Mouse (Mus musculus) CH12.LX (cell line): ENCODE measurements at regions not wholly inside any gene's neighbourhood (a gene's known extent, or its start where the extent isn't known, plus 50 kb on each side); places are given as distances from the start of the nearest gene placed in this dataset.

ENCODE experiments used
- DNase-seq: peaks from one replicate; pipeline ENCODE4 v3.0.0-alpha.2; 2013; ENCODE audit errors: extremely low read depth
- H3K27ac ChIP-seq: 2 replicates; pipeline ENCODE4 v1.5.1; 2012; ENCODE audit warnings: low read depth, mild to moderate bottlenecking, control low read depth, moderate library complexity; ENCODE audit not compliant: insufficient read depth
- H3K27me3 ChIP-seq: replicated peaks from 2 replicates; pipeline ENCODE3; 2012; ENCODE audit warnings: inconsistent platforms
- H3K36me3 ChIP-seq, 2 experiments: replicated peaks in 1 of 2; 2 replicates each; pipeline versions ENCODE3 to v1.6.1; 2012; ENCODE audit warnings: inconsistent platforms in 1 of 2, low read length in 1 of 2, mild to moderate bottlenecking in 1 of 2, mixed read lengths in 1 of 2, moderate library complexity in 1 of 2; ENCODE audit not compliant: control insufficient read depth in 1 of 2, insufficient read depth in 1 of 2
- H3K4me1 ChIP-seq, 2 experiments: 2 replicates each; pipeline ENCODE4 v1.6.1; 2012; ENCODE audit warnings: inconsistent platforms in 1 of 2, moderate library complexity in 1 of 2; ENCODE audit not compliant: insufficient read depth in 2 of 2, control insufficient read depth in 1 of 2
- H3K4me2 ChIP-seq: 2 replicates; pipeline ENCODE4 v1.6.1; 2012; ENCODE audit warnings: low read depth, mild to moderate bottlenecking, control low read depth; ENCODE audit not compliant: poor library complexity, insufficient read depth, severe bottlenecking
- H3K4me3 ChIP-seq, 3 experiments: fragments of 150-350 bp in 1 of 3; sonication (generic) in 1 of 3; replicated peaks in 1 of 3; 2 replicates each; pipeline versions ENCODE3 to v1.5.1; 2011 to 2012; ENCODE audit warnings: low read depth in 2 of 3, low read length in 2 of 3, mild to moderate bottlenecking in 2 of 3, moderate library complexity in 2 of 3, control low read depth in 1 of 3, improper control_type of control experiment in 1 of 3, inconsistent platforms in 1 of 3, mixed read lengths in 1 of 3; ENCODE audit not compliant: poor library complexity in 1 of 3
- H3K79me2 ChIP-seq: replicated peaks from 2 replicates; pipeline ENCODE4 v1.6.1; 2012; ENCODE audit warnings: mild to moderate bottlenecking, moderate library complexity; ENCODE audit not compliant: control insufficient read depth, poor library complexity, insufficient read depth, severe bottlenecking; ENCODE audit errors: extremely low read depth
- H3K9ac ChIP-seq: 2 replicates; pipeline ENCODE4 v1.6.1; 2012; ENCODE audit warnings: low read depth, mild to moderate bottlenecking, control low read depth, moderate library complexity; ENCODE audit not compliant: insufficient read depth
- H3K9me3 ChIP-seq: replicated peaks from 2 replicates; pipeline ENCODE3; 2012; ENCODE audit warnings: low read length, inconsistent platforms, mixed read lengths
- CHD1 ChIP-seq: IDR thresholded peaks from 2 replicates; pipeline ENCODE4 v1.6.1; 2012; ENCODE audit warnings: low read depth, low read length, improper control_type of control experiment, inconsistent platforms
- CHD2 ChIP-seq: IDR thresholded peaks from 2 replicates; pipeline ENCODE4 v1.6.1; 2011; ENCODE audit warnings: low read length, improper control_type of control experiment
- ELF1 ChIP-seq: IDR thresholded peaks from 2 replicates; pipeline ENCODE4 v1.6.1; 2014; ENCODE audit warnings: low read depth, mild to moderate bottlenecking, inconsistent platforms, low read length, improper control_type of control experiment
- EP300 ChIP-seq: IDR thresholded peaks from 2 replicates; pipeline ENCODE4 v1.6.1; 2011; ENCODE audit warnings: low read length, improper control_type of control experiment
- ETS1 ChIP-seq: conservative IDR thresholded peaks from 2 replicates; pipeline ENCODE4 v1.6.1; 2012; ENCODE audit warnings: low read depth, mild to moderate bottlenecking, inconsistent platforms, low read length, improper control_type of control experiment, moderate library complexity
- IRF4 ChIP-seq: IDR thresholded peaks from 2 replicates; pipeline ENCODE4 v1.6.1; 2014; ENCODE audit warnings: low read depth, mild to moderate bottlenecking, inconsistent platforms, low read length, improper control_type of control experiment
- JUND ChIP-seq: conservative IDR thresholded peaks from 2 replicates; pipeline ENCODE4 v1.6.1; 2011; ENCODE audit warnings: low read depth, low read length, improper control_type of control experiment
- KAT2A ChIP-seq: IDR thresholded peaks from 2 replicates; pipeline ENCODE4 v1.6.1; 2012; ENCODE audit warnings: low read length, improper control_type of control experiment, inconsistent platforms; ENCODE audit not compliant: insufficient replicate concordance
- MAFK ChIP-seq: IDR thresholded peaks from 2 replicates; pipeline ENCODE4 v1.6.1; 2011; ENCODE audit warnings: low read length, improper control_type of control experiment; ENCODE audit not compliant: insufficient replicate concordance
- MAX ChIP-seq: IDR thresholded peaks from 2 replicates; pipeline ENCODE4 v1.6.1; 2011; ENCODE audit warnings: low read length, improper control_type of control experiment
- MAZ ChIP-seq: IDR thresholded peaks from 2 replicates; pipeline ENCODE4 v1.6.1; 2012; ENCODE audit warnings: low read depth, mild to moderate bottlenecking, inconsistent platforms, low read length, improper control_type of control experiment, moderate library complexity
- MXI1 ChIP-seq: IDR thresholded peaks from 2 replicates; pipeline ENCODE4 v1.6.1; 2011; ENCODE audit warnings: mild to moderate bottlenecking, low read depth, low read length, improper control_type of control experiment
- NELFE ChIP-seq: IDR thresholded peaks from 2 replicates; pipeline ENCODE4 v1.6.1; 2011; ENCODE audit warnings: low read depth, low read length, improper control_type of control experiment
- NRF1 ChIP-seq: IDR thresholded peaks from 2 replicates; pipeline ENCODE4 v1.6.1; 2014; ENCODE audit warnings: low read depth, mild to moderate bottlenecking, inconsistent platforms, low read length, improper control_type of control experiment, moderate library complexity
- PAX5 ChIP-seq: IDR thresholded peaks from 2 replicates; pipeline ENCODE4 v1.6.1; 2012; ENCODE audit warnings: low read length, inconsistent platforms, mixed read lengths
- POLR2A ChIP-seq: IDR thresholded peaks from 2 replicates; pipeline ENCODE4 v1.6.1; 2011; ENCODE audit warnings: low read depth, mild to moderate bottlenecking, improper control_type of control experiment, low read length
- SIN3A ChIP-seq: IDR thresholded peaks from 2 replicates; pipeline ENCODE4 v1.6.1; 2012; ENCODE audit warnings: low read length, improper control_type of control experiment, inconsistent platforms
- TBP ChIP-seq: conservative IDR thresholded peaks from 2 replicates; pipeline ENCODE4 v1.6.1; 2011; ENCODE audit warnings: low read depth, low read length, improper control_type of control experiment
- USF1 ChIP-seq: IDR thresholded peaks from 2 replicates; pipeline ENCODE4 v1.6.1; 2014; ENCODE audit warnings: low read depth, mild to moderate bottlenecking, inconsistent platforms, low read length, improper control_type of control experiment
- dilution Hi-C: fragments of 300-500 bp; cut with MboI; formaldehyde crosslinking; loops from 2 replicates; pipeline ENCODE4 v1.14.3; 2020; ENCODE audit warnings: low sequenced_read_pairs; ENCODE audit not compliant: extremely low pct_unique_long_range_greater_than_20kb, extremely low pct_ligation_motif_present
- in situ Hi-C: fragments of 300-500 bp; cut with MboI; formaldehyde crosslinking; loops from 3 replicates; pipeline ENCODE4 v1.14.3; 2019; ENCODE audit warnings: low sequenced_read_pairs, low pct_ligation_motif_present, low pct_unique_long_range_greater_than_20kb, mixed read lengths

DNA sequence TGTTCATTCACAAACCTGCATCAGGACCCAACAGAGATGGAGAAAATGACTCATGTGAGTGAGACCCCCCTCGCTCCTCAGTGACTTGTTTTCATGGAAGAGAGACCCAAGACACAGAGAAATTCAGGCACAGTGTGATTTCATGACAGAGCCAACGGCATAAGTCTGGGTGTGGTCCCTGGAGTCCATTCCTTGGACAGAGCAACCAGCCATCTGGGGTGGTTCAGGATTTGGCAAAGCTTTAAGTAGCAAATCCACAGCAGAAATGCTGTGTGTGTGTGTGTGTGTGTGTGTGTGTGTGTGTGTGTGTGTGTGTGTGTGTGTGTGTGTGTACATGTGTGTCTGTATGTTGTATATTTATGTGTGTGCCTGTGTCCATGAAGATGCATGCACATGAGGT lies 101.0 kb upstream of the Tmem132c start:
- in situ Hi-C loops (no loop called here), dilution Hi-C loops (no loop called here)
- Histone ChIP-seq H3K79me2 (no peaks in the 10 kb centered on the region), H3K4me1 (no peaks in the 10 kb centered on the region), H3K9me3 (peaks cover 79% of the 10 kb centered on the region), H3K4me2 (no peak overlapping the region), H3K4me3 (no peak overlapping the region), H3K36me3 (no peaks in the 10 kb centered on the region), H3K9ac (no peak overlapping the region), H3K27ac (no peak overlapping the region), H3K27me3 (no peaks in the 10 kb centered on the region)
- no peak for TF ChIP-seq CHD1
- TF ChIP-seq PAX5: no peak
- no peak for DNase-seq

GRCm38 (mm10) chr5:127160292-127160691 lies 81.3 kb upstream of the Tmem132c start:
- DNase-seq: no peak
- H3K27me3 ChIP-seq: no peaks in the 10 kb centered on the region
- H3K4me3 ChIP-seq: no peak overlapping the region
- no peak overlapping the region for H3K9ac ChIP-seq
- no peaks in the 10 kb centered on the region for H3K4me1 ChIP-seq
- no peak overlapping the region for H3K4me2 ChIP-seq
- H3K36me3 ChIP-seq: no peaks in the 10 kb centered on the region
- H3K27ac ChIP-seq: no peak overlapping the region
- dilution Hi-C loops (no loop called here), in situ Hi-C loops (no loop called here)
- TF ChIP-seq MAFK (no peak), MXI1 (no peak), CHD2 (no peak), SIN3A (no peak), MAX (no peak)
- H3K9me3 ChIP-seq: peaks cover 79% of the 10 kb centered on the region
- no peaks in the 10 kb centered on the region for H3K79me2 ChIP-seq

DNA sequence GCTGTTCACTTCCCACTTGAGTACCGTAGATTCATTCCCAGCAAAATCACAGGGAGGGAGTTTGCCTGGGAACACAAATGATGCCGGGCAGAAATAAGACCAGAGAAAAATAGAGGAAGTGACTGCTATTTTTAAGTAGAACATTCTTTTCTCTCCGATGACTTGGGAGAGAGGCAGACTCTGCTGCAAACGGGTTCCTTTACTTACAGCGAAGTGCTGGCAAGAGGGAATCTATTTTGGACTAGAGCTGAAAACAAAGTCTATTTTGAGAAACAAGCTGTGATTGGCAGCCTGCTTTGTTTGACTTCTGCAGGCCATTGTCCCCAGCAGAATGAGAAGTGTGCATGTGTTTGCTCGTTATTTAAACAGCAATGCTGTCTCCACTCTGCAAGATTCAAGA lies 78.2 kb upstream of the Tmem132c start:
- Histone ChIP-seq H3K36me3 (no peaks in the 10 kb centered on the region), H3K79me2 (no peaks in the 10 kb centered on the region), H3K9me3 (peaks cover 78% of the 10 kb centered on the region)
- TF ChIP-seq TBP (no peak), ELF1 (no peak), JUND (no peak), NRF1 (no peak), SIN3A (no peak), EP300 (no peak), ETS1 (no peak), IRF4 (no peak), MAZ (no peak), POLR2A (no peak), NELFE (no peak), USF1 (no peak), KAT2A (no peak)
- TF ChIP-seq, all 38 proteins: peak for 0
- in situ Hi-C loops (no loop called here), dilution Hi-C loops (no loop called here)
- no peak overlapping the region for H3K27ac ChIP-seq
- no peaks in the 10 kb centered on the region for H3K4me1 ChIP-seq
- H3K4me3 ChIP-seq: no peak overlapping the region
- DNase-seq: no peak
- H3K9ac ChIP-seq: no peak overlapping the region
- H3K27me3 ChIP-seq: no peaks in the 10 kb centered on the region
- H3K4me2 ChIP-seq: no peak overlapping the region
